Comparison of ENCODE assay signal across 21 mouse cellular contexts in the genomic region with DNA sequence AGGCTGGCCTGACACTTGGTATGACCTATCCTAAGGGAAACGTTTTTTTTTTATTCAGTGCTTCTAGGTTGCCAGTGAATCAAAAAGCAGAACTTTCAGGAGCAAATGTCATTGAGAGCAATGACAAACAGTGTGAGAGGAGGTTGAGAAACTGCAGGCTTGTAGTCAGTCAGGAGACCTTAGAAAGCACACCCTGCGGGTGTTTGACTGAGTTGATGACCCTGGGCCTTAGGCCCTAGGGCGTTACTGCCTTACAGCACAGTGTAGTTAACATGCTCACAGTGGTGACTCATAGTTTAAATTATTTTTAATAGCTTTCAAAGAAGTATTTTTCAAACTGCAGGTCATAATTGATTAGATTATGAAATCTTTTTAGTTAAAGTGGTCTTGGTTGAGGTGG. TPM values are rescaled to one million over a fixed set of nuclear protein-coding genes. Genes with fewer than 3 reads are reported as not detected.
DNase-seq lines count a peak whose midpoint lies in the region; ATAC-seq and TF ChIP-seq lines count a peak whose summit lies in the region.
"Had no signal": no experiment of that assay in that cellular context is flagged by ENCODE, and none has a peak within 500 bp of the region (broad histone marks: within the 10 kb centered on the region; RNA-seq: fewer than 3 reads in every experiment).

No protein-coding gene starts in this region.

- H3K4me3 ChIP-seq in liver, embryonic 16.5 days (ENCODE audit: low read depth, low read length), result no peak overlapping the region
- no peak overlapping the region for H3K4me3 ChIP-seq in intestine, embryonic 16.5 days (ENCODE audit: low read length)
- H3K4me3 ChIP-seq in stomach, embryonic 15.5 days (replicated peaks), result no peak overlapping the region
- no peak overlapping the region for H3K4me3 ChIP-seq in hindbrain, postnatal 0 days (ENCODE audit: low read length)
- H3K4me3 ChIP-seq: embryonic facial prominence, embryonic 12.5 days; heart, embryonic 10.5 days; hindbrain, embryonic 15.5 days; liver, embryonic 13.5 days; midbrain, embryonic 13.5 days; myocyte; neural tube, embryonic 15.5 days had no signal

- peak; percentile 56; the same call in 1 of the 2 replicates for ATAC-seq in liver, embryonic 16.5 days (ENCODE audit: low read depth)
- ATAC-seq in intestine, embryonic 16.5 days, result peak; percentile 73
- ATAC-seq in stomach, embryonic 15.5 days (ENCODE audit: insufficient read depth, low FRiP score, low read depth), result peak; percentile 47; the same call in 1 of the 2 replicates
- ATAC-seq in hindbrain, postnatal 0 days, result no peak
- ATAC-seq: midbrain, embryonic 13.5 days had no signal

- TF ChIP-seq CTCF in hindbrain, postnatal 0 days (IDR thresholded peaks at IDR 0.05; ENCODE audit: low read depth), result no peak

- peaks cover 21% of the 10 kb centered on the region for H3K4me1 ChIP-seq in liver, embryonic 16.5 days (ENCODE audit: control insufficient read depth, low read depth, low read length)
- H3K4me1 ChIP-seq in intestine, embryonic 16.5 days (ENCODE audit: control insufficient read depth, insufficient read depth, low read length), result peaks cover 27% of the 10 kb centered on the region
- H3K4me1 ChIP-seq in stomach, embryonic 15.5 days, result peaks cover 18% of the 10 kb centered on the region
- peaks cover 3% of the 10 kb centered on the region; the same call in 1 of the 2 replicates for H3K4me1 ChIP-seq in hindbrain, postnatal 0 days (ENCODE audit: insufficient read depth, low read length)

- H3K27ac ChIP-seq in liver, embryonic 16.5 days (ENCODE audit: low read length), result no peak overlapping the region
- peak overlapping the region; percentile 39; the same call in 1 of the 2 replicates for H3K27ac ChIP-seq in intestine, embryonic 16.5 days (ENCODE audit: low read length)
- 0 out of 2 replicates have a peak overlapping the region, but pooled peaks have one; percentile 37 for H3K27ac ChIP-seq in stomach, embryonic 15.5 days
- no peak overlapping the region for H3K27ac ChIP-seq in hindbrain, postnatal 0 days
- H3K27ac ChIP-seq: embryonic facial prominence, embryonic 12.5 days; heart, embryonic 10.5 days; hindbrain, embryonic 15.5 days; liver, embryonic 13.5 days; midbrain, embryonic 13.5 days; neural tube, embryonic 15.5 days had no signal

- no peak overlapping the region for H3K9ac ChIP-seq in liver, embryonic 16.5 days (ENCODE audit: low read depth, low read length)
- H3K9ac ChIP-seq in intestine, embryonic 16.5 days (ENCODE audit: low read depth, low read length), result no peak overlapping the region
- no peak overlapping the region for H3K9ac ChIP-seq in stomach, embryonic 15.5 days
- no peak overlapping the region for H3K9ac ChIP-seq in hindbrain, postnatal 0 days (replicated peaks; ENCODE audit: low read length)
- H3K9ac ChIP-seq: embryonic facial prominence, embryonic 12.5 days; hindbrain, embryonic 15.5 days; liver, embryonic 13.5 days; midbrain, embryonic 13.5 days; neural tube, embryonic 15.5 days had no signal

- no peak overlapping the region for H3K4me2 ChIP-seq in liver, embryonic 16.5 days (ENCODE audit: low read depth, low read length)
- H3K4me2 ChIP-seq in intestine, embryonic 16.5 days (ENCODE audit: low read depth, low read length), result no peak overlapping the region
- H3K4me2 ChIP-seq in stomach, embryonic 15.5 days, result no peak overlapping the region
- H3K4me2 ChIP-seq in hindbrain, postnatal 0 days (ENCODE audit: low read depth, low read length), result no peak overlapping the region
- H3K4me2 ChIP-seq: embryonic facial prominence, embryonic 12.5 days; hindbrain, embryonic 15.5 days; liver, embryonic 13.5 days; midbrain, embryonic 13.5 days; neural tube, embryonic 15.5 days had no signal

- 47% methylated on average over 3 of the region's 3 CpGs for WGBS in liver, embryonic 16.5 days (ENCODE audit: insufficient replicate concordance)
- WGBS in intestine, embryonic 16.5 days, result 43% methylated on average over 3 of the region's 3 CpGs
- 43% methylated on average over 3 of the region's 3 CpGs for WGBS in stomach, embryonic 15.5 days
- WGBS in hindbrain, postnatal 0 days, result 81% methylated on average over 3 of the region's 3 CpGs

- no peaks in the 10 kb centered on the region for H3K9me3 ChIP-seq in liver, embryonic 16.5 days (replicated peaks; ENCODE audit: control insufficient read depth, low read length)
- H3K9me3 ChIP-seq in intestine, embryonic 16.5 days (ENCODE audit: control insufficient read depth, low read length), result no peaks in the 10 kb centered on the region
- no peaks in the 10 kb centered on the region for H3K9me3 ChIP-seq in stomach, embryonic 15.5 days
- H3K9me3 ChIP-seq in hindbrain, postnatal 0 days (ENCODE audit: low read length), result no peaks in the 10 kb centered on the region
- H3K9me3 ChIP-seq: embryonic facial prominence, embryonic 12.5 days; heart, embryonic 10.5 days; hindbrain, embryonic 15.5 days; liver, embryonic 13.5 days; midbrain, embryonic 13.5 days; neural tube, embryonic 15.5 days had no signal

- H3K27me3 ChIP-seq in liver, embryonic 16.5 days (ENCODE audit: control insufficient read depth, insufficient read depth, low read depth, low read length), result no peaks in the 10 kb centered on the region
- no peaks in the 10 kb centered on the region for H3K27me3 ChIP-seq in intestine, embryonic 16.5 days (replicated peaks; ENCODE audit: control insufficient read depth, insufficient read depth, low read length)
- H3K27me3 ChIP-seq in stomach, embryonic 15.5 days (replicated peaks), result no peaks in the 10 kb centered on the region
- no peaks in the 10 kb centered on the region for H3K27me3 ChIP-seq in hindbrain, postnatal 0 days (ENCODE audit: insufficient read depth, low read length)
- H3K27me3 ChIP-seq: CH12.LX; embryonic facial prominence, embryonic 12.5 days; hindbrain, embryonic 15.5 days; liver, embryonic 13.5 days; midbrain, embryonic 13.5 days; neural tube, embryonic 15.5 days had no signal

- peak; percentile 39 for DNase-seq in adrenal gland, postnatal 10 days
- DNase-seq in adrenal gland, postnatal 25 days, result no peak
- DNase-seq in liver, result no peak
- DNase-seq in cerebellum, adult 9-11 months, result no peak
- no peak for DNase-seq in hindbrain, postnatal 0 days (ENCODE audit: low spot score)
- DNase-seq: cerebellum, adult 11-12 months; cerebellum, postnatal 36 days; heart, postnatal 36 days; kidney, adult 2 months; liver, embryonic 13.5 days; thymus, adult 18-20 months had no signal

- peaks cover 2% of the 10 kb centered on the region for H3K36me3 ChIP-seq in liver, embryonic 16.5 days (ENCODE audit: control insufficient read depth, insufficient read depth)
- no peaks in the 10 kb centered on the region for H3K36me3 ChIP-seq in intestine, embryonic 16.5 days (ENCODE audit: control insufficient read depth, insufficient read depth, low read length)
- H3K36me3 ChIP-seq in stomach, embryonic 15.5 days, result no peaks in the 10 kb centered on the region
- no peaks in the 10 kb centered on the region; the same call in 1 of the 2 replicates for H3K36me3 ChIP-seq in hindbrain, postnatal 0 days (ENCODE audit: insufficient read depth, low read length)
- H3K36me3 ChIP-seq: embryonic facial prominence, embryonic 12.5 days; hindbrain, embryonic 15.5 days; midbrain, embryonic 13.5 days had no signal

RNA-seq across cellular contexts. Expression of a gene that starts 10.7 kb away (rescaled TPM):
- 100 to 1,000 TPM; 156 to 219 TPM for total RNA-seq in adrenal gland, postnatal 10 days (2021)
- 172 and 216 TPM in 2 replicates for total RNA-seq in adrenal gland, postnatal 25 days (2021)
- 14.5 and 14.6 TPM in 2 replicates for polyA plus RNA-seq in liver, embryonic 16.5 days (2015; fragmentation: Nextera tagmentation; extraction: Ambion mirVana)
- 27.9 and 30.7 TPM in 2 replicates for polyA plus RNA-seq in intestine, embryonic 16.5 days (2015; fragmentation: Nextera tagmentation; extraction: Ambion mirVana)
- 63.4 and 70.5 TPM in 2 replicates for polyA plus RNA-seq in stomach, embryonic 15.5 days (2015; fragmentation: Nextera tagmentation; extraction: Ambion mirVana)
- total RNA-seq in hindbrain, postnatal 0 days (2014; rRNA removed), result 86.8 and 118 TPM in 2 replicates
- polyA plus RNA-seq in hindbrain, postnatal 0 days (2015; fragmentation: Nextera tagmentation; extraction: Ambion mirVana), result 83.5 and 85.9 TPM in 2 replicates

Comparison
In these comparisons a context has a peak if more than half of its experiments do, and no peak if none do; other contexts are left out.
1. H3K27ac ChIP-seq: peak in intestine, embryonic 16.5 days (single experiment) and stomach, embryonic 15.5 days (single experiment); none in liver, embryonic 16.5 days (single experiment) and hindbrain, postnatal 0 days (single experiment).